Mouse (Mus musculus): ENCODE measurements at regions not wholly inside any gene's neighbourhood (a gene's known extent, or its start where the extent isn't known, plus 50 kb on each side); places are given as distances from the start of the nearest gene placed in this dataset.

DNA sequence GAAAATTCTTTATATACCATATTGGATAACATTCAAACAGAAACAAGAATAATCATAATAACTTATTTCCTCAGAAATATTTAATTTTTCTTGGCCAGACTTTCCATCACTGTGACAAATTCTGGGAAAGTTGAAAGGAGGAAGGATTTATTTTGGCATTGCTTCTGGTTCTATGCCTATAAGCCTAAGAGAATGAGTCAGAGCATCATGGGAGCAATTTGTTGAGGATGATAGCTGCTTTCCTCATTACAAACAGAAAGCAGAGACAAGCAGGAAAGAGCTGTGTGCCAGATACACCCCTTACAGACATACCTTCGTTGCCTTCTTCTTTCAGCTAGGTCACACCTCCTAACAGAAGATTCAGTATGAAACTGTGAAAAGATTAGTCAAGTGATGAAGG, 115.3 kb downstream of the Rgs21 start:
- WGBS: 75% methylated on average over 1 of the region's 1 CpGs
- Histone ChIP-seq H3K4me3 (ENCODE audit: low read depth, low read length) (no peak overlapping the region), H3K36me3 (ENCODE audit: control insufficient read depth, insufficient read depth, low read length) (no peaks in the 10 kb centered on the region), H3K9me3 (ENCODE audit: control insufficient read depth, low read length) (no peaks in the 10 kb centered on the region), H3K27me3 (ENCODE audit: control insufficient read depth, insufficient read depth, low read length) (no peaks in the 10 kb centered on the region), H3K4me2 (ENCODE audit: low read depth, low read length, severe bottlenecking) (no peak overlapping the region), H3K4me1 (replicated peaks; ENCODE audit: control insufficient read depth, insufficient read depth, low read length) (no peaks in the 10 kb centered on the region), H3K27ac (ENCODE audit: low read depth, low read length) (no peak overlapping the region), H3K9ac (ENCODE audit: low read length) (no peak overlapping the region)
- ATAC-seq (replicated peaks; ENCODE audit: low FRiP score) (no peak), DNase-seq (ENCODE audit: low spot score) (no peak)

DNA sequence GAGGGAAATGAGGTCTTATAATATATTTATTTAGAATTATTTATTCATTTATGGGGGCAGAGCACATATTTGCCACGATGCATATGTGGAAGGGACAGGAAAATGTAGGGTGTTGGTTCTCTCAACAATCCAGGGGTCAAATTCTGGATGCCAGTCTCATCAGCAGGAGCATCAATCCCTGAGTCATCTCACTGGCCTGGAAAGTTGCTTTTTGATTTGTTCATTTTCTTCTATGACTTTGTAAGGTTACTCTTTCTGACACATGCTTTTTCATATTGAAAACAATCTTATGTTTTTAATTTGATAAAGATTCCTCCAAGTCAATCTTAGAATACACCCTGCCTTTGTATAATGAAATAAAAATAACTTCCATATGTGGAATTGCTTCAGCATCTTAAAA, 115.7 kb downstream of the Rgs21 start:
- Histone ChIP-seq H3K27me3 (ENCODE audit: control insufficient read depth, insufficient read depth, low read length) (no peaks in the 10 kb centered on the region), H3K9me3 (ENCODE audit: control insufficient read depth, low read length) (no peaks in the 10 kb centered on the region), H3K9ac (ENCODE audit: low read length) (no peak overlapping the region), H3K36me3 (ENCODE audit: control insufficient read depth, insufficient read depth, low read length) (no peaks in the 10 kb centered on the region), H3K27ac (ENCODE audit: low read depth, low read length) (no peak overlapping the region), H3K4me2 (ENCODE audit: low read depth, low read length, severe bottlenecking) (no peak overlapping the region), H3K4me1 (replicated peaks; ENCODE audit: control insufficient read depth, insufficient read depth, low read length) (no peaks in the 10 kb centered on the region), H3K4me3 (ENCODE audit: low read depth, low read length) (no peak overlapping the region)
- DNase-seq (ENCODE audit: low spot score) (no peak), ATAC-seq (replicated peaks; ENCODE audit: low FRiP score) (no peak)
- 80% methylated on average over 1 of the region's 1 CpGs for WGBS

DNA sequence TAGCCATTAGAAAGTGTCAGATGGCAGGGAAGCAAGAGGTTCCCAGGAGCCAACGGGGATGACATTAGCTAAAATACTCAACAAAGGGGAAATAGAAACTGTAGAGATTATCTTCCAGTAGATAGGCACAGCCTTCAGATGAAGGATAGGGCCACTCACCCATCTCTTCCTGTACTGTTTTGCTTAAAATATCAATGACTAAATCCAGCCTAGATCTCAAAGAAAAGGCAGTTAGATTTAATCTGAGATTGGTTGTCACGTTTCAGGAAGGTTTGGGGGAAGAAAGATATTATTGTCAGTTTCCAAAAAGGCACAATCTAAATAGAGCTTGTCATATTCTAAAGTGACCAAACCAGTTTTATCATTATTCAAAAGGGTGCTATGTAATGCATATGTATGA, 130.8 kb downstream of the Rgs21 start:
- H3K27me3 ChIP-seq (ENCODE audit: control insufficient read depth, insufficient read depth, low read length): no peaks in the 10 kb centered on the region
- no peaks in the 10 kb centered on the region for H3K36me3 ChIP-seq (ENCODE audit: control insufficient read depth, insufficient read depth, low read length)
- H3K9ac ChIP-seq (ENCODE audit: low read length): no peak overlapping the region
- H3K27ac ChIP-seq (ENCODE audit: low read depth, low read length): no peak overlapping the region
- DNase-seq (ENCODE audit: low spot score) (no peak), ATAC-seq (replicated peaks; ENCODE audit: low FRiP score) (no peak)
- H3K4me1 ChIP-seq (replicated peaks; ENCODE audit: control insufficient read depth, insufficient read depth, low read length): no peaks in the 10 kb centered on the region
- H3K9me3 ChIP-seq (ENCODE audit: control insufficient read depth, low read length): no peaks in the 10 kb centered on the region
- no peak overlapping the region for H3K4me3 ChIP-seq (ENCODE audit: low read depth, low read length)
- no peak overlapping the region for H3K4me2 ChIP-seq (ENCODE audit: low read depth, low read length, severe bottlenecking)
- whole genome bisulfite sequencing: 87% methylated on average over 2 of the region's 2 CpGs

DNA sequence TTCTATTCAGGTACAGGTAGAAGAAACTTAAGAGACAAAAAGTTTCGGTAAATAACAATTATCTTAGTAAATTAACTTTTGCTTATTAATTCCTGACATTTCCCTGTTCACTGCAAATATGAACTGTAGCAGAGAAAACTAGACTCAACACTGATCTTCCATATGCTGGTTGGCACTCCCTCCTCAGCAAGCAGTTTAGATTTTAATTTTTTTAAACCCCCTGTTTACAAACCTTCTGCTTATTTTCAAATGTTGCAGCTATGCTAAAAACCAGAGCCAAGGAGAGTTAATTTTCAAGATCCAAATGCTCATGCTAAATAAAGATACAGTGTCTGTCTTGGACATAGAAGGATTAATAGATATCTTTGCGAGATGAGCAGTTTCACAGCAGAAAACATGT, 134.7 kb downstream of the Rgs21 start:
- Histone ChIP-seq H3K27ac (ENCODE audit: low read depth, low read length) (no peak overlapping the region), H3K27me3 (ENCODE audit: control insufficient read depth, insufficient read depth, low read length) (no peaks in the 10 kb centered on the region), H3K4me2 (ENCODE audit: low read depth, low read length, severe bottlenecking) (no peak overlapping the region), H3K9me3 (ENCODE audit: control insufficient read depth, low read length) (no peaks in the 10 kb centered on the region), H3K4me1 (replicated peaks; ENCODE audit: control insufficient read depth, insufficient read depth, low read length) (no peaks in the 10 kb centered on the region), H3K9ac (ENCODE audit: low read length) (no peak overlapping the region), H3K4me3 (ENCODE audit: low read depth, low read length) (no peak overlapping the region), H3K36me3 (ENCODE audit: control insufficient read depth, insufficient read depth, low read length) (no peaks in the 10 kb centered on the region)
- WGBS: 92% methylated on average over 2 of the region's 2 CpGs
- no peak for DNase-seq (ENCODE audit: low spot score)
- ATAC-seq (replicated peaks; ENCODE audit: low FRiP score): no peak

DNA sequence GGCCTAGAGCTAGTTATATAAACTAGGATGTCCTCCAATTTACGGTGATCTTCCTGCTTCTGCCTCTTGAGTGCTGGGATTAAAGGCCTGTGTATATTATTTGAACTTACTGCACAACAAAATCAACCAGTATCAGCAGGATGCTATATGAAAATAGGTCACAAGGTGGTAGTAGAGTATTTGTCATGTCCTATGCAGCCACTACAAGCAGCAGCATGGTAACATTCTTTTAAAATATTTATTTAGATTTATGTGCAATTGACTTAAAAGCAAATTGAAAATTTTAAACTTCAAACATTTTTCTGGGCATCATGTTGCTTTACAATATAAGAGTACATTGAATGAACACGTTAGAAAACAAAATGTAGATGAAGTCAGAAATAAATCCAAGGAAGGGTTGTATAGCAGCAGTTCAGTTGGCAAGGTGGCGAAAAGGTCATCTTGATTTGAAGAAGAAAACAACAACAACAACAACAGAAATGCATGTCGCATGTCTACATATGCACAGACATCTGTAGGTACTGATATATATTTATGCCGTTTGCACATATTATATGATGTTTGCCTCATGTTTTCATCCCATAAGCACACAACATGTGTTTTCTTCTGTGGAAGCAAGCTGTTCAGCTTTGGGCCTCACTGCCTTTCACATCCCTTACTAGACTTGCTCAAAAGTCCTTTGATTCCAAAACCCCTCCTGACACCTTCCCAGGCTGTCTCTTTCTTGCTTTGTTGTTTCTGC, 135.8 kb downstream of the Rgs21 start:
- no peak overlapping the region for H3K4me2 ChIP-seq (ENCODE audit: low read depth, low read length, severe bottlenecking)
- no peak overlapping the region for H3K27ac ChIP-seq (ENCODE audit: low read depth, low read length)
- no peaks in the 10 kb centered on the region for H3K9me3 ChIP-seq (ENCODE audit: control insufficient read depth, low read length)
- H3K4me3 ChIP-seq (ENCODE audit: low read depth, low read length): no peak overlapping the region
- no peak for DNase-seq (ENCODE audit: low spot score)
- 91% methylated on average over 5 of the region's 5 CpGs for WGBS
- no peak overlapping the region for H3K9ac ChIP-seq (ENCODE audit: low read length)
- no peak for ATAC-seq (replicated peaks; ENCODE audit: low FRiP score)
- no peaks in the 10 kb centered on the region for H3K36me3 ChIP-seq (ENCODE audit: control insufficient read depth, insufficient read depth, low read length)
- H3K4me1 ChIP-seq (replicated peaks; ENCODE audit: control insufficient read depth, insufficient read depth, low read length): no peaks in the 10 kb centered on the region
- no peaks in the 10 kb centered on the region for H3K27me3 ChIP-seq (ENCODE audit: control insufficient read depth, insufficient read depth, low read length)

DNA sequence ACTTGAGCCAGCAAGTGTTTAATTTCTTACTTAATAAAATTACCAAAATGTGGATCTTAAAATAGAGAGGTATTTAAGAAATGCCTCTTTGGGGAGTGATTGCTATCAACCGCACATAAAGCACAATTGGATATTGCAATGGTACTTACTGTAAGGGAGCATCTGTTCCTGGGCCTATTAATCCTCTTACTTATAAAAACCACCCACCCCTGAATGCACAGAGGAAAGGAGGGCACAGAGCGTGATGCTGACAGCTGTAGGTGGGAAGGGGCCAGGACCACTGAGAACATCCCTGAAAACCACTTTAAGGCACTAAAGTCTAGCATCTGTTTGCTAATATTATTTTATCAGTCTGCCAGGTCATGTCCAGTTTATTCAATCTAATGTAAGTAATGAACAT, 146.1 kb downstream of the Rgs21 start:
- Histone ChIP-seq H3K36me3 (ENCODE audit: control insufficient read depth, insufficient read depth, low read length) (no peaks in the 10 kb centered on the region), H3K27me3 (ENCODE audit: control insufficient read depth, insufficient read depth, low read length) (no peaks in the 10 kb centered on the region), H3K4me1 (replicated peaks; ENCODE audit: control insufficient read depth, insufficient read depth, low read length) (no peaks in the 10 kb centered on the region), H3K4me2 (ENCODE audit: low read depth, low read length, severe bottlenecking) (no peak overlapping the region), H3K4me3 (ENCODE audit: low read depth, low read length) (no peak overlapping the region), H3K27ac (ENCODE audit: low read depth, low read length) (no peak overlapping the region), H3K9me3 (ENCODE audit: control insufficient read depth, low read length) (no peaks in the 10 kb centered on the region), H3K9ac (ENCODE audit: low read length) (no peak overlapping the region)
- no peak for DNase-seq (ENCODE audit: low spot score)
- WGBS: 92% methylated on average over 2 of the region's 2 CpGs
- ATAC-seq (replicated peaks; ENCODE audit: low FRiP score): no peak

DNA sequence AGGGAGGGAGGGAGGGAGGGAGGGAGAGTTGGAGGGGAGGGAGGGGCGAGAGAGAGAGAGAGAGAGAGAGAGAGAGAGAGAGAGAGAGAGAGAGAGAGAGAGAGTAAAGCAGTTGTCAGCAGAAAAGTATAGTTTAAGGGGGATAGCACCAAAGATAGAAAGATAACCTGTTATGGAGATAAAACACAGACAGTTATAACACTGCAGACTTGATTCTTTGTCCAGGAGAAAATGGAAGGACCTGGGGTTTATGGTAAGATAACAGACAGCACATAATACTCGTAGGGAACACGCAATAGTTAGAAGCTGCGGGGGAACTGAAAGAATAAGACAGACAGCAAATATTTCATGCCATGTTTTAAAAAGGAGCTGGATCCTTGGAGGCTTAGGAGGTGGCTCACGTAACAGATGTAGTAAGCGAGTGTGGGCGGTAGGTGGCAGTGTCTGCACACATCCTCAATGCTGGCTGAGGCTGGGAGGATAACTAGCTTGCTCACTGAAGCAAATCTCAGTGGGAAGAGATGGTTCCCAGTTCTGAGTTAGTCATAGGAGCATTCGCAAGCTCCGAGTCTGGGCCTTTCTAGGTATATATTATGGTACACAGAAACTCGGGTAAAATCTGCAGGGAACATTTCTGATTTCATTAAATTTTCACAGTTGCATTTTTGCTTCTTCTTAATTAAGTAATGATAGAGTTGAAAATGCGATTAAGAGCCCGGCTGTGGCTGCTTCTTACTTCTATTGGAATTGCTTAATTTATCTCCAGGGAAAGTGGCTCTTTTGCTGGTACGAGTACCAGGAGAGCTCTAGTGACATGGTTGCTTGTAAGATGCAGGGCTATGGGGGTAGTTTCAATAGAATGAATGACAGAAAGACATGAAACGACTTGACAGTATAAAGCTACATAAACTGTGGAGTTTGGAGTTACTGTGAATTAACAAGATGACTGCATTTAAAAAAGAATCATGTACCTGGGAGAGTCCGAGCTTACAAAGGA, 157.6 kb upstream of the Rgs1 start:
- H3K27ac ChIP-seq (ENCODE audit: low read depth, low read length): no peak overlapping the region
- no peaks in the 10 kb centered on the region for H3K9me3 ChIP-seq (ENCODE audit: control insufficient read depth, low read length)
- H3K36me3 ChIP-seq (ENCODE audit: control insufficient read depth, insufficient read depth, low read length): no peaks in the 10 kb centered on the region
- 35% methylated on average over 14 of the region's 15 CpGs for WGBS
- no peaks in the 10 kb centered on the region for H3K4me1 ChIP-seq (replicated peaks; ENCODE audit: control insufficient read depth, insufficient read depth, low read length)
- H3K27me3 ChIP-seq (ENCODE audit: control insufficient read depth, insufficient read depth, low read length): no peaks in the 10 kb centered on the region
- peak; percentile 92 for ATAC-seq (replicated peaks; ENCODE audit: low FRiP score)
- no peak overlapping the region for H3K4me3 ChIP-seq (ENCODE audit: low read depth, low read length)
- no peak overlapping the region for H3K9ac ChIP-seq (ENCODE audit: low read length)
- DNase-seq (ENCODE audit: low spot score): peak; percentile 89
- H3K4me2 ChIP-seq (ENCODE audit: low read depth, low read length, severe bottlenecking): no peak overlapping the region

DNA sequence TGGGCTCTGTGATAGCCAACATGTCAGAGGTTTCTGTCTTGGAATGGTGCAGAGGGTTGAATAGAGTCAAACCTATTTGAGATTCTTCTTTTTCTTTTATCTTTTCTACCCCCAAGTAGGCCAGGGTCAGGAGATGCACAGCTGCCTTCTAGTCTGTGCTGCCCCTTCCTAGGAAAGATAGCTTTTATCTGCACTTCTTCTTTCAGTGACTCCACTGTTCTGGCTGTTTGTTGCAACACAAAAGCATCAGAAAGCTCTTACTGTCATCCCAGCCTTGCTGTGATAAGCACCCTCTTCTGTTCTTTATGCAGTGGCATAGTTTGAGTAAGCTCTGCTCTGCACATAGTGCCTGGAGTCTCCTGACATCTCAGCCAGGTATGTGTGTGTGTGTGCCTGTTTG, 156.7 kb upstream of the Rgs1 start:
- no peaks in the 10 kb centered on the region for H3K27me3 ChIP-seq (ENCODE audit: control insufficient read depth, insufficient read depth, low read length)
- ATAC-seq (replicated peaks; ENCODE audit: low FRiP score) (no peak), DNase-seq (ENCODE audit: low spot score) (no peak)
- H3K9me3 ChIP-seq (ENCODE audit: control insufficient read depth, low read length): no peaks in the 10 kb centered on the region
- H3K4me3 ChIP-seq (ENCODE audit: low read depth, low read length): no peak overlapping the region
- no peak overlapping the region for H3K9ac ChIP-seq (ENCODE audit: low read length)
- no peaks in the 10 kb centered on the region for H3K36me3 ChIP-seq (ENCODE audit: control insufficient read depth, insufficient read depth, low read length)
- no peak overlapping the region for H3K27ac ChIP-seq (ENCODE audit: low read depth, low read length)
- H3K4me2 ChIP-seq (ENCODE audit: low read depth, low read length, severe bottlenecking): no peak overlapping the region
- H3K4me1 ChIP-seq (replicated peaks; ENCODE audit: control insufficient read depth, insufficient read depth, low read length): no peaks in the 10 kb centered on the region

All from forebrain, embryonic 11.5 days (tissue).